Comparison of ENCODE assay signal across 7 mouse cellular contexts in the genomic region with DNA sequence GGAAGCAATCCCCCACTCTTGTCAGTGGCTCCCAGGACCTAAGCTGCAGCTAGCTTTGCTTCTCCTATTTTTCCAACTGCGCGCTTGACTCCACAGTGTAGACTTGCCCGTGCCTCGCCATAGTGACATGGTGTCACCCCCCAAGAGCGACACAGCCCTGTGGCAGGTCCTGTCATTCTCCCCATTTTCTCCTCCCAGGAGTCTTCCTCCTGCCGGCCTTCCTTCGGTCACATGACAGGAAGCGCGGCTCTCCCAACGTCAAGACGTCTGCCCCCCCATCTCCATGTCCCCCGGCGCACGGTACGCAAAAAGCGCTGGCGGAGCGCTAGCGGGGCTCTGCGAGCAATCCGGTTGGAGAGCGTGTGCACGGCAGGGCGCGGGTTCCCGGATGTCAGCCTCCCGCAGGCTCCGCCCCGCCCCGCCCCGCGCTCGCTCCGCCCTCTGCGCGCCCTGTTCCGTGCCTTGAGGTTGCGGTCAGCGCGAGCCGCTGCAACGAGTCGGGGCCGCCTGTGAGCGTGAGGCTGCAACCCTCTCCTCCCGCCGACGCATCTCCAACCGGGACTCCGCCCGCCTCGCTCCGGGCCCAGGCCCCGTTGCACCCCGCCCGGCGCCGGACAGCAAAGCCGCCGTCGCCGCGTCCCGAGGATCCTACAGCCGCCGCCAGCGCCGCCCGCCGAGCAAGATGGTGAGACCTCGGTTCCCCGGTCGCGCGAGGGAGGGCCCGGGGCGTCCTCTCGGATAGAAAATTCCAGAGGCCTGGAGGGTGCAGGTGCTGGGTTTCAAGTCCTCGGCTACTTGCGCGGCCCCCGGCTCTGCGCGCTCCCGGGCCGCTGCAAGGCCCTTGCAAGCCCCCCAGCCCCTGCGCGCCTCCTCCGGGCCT. TPM values are rescaled to one million over a fixed set of nuclear protein-coding genes. Genes with fewer than 3 reads are reported as not detected.
DNase-seq lines count a peak whose midpoint lies in the region; ATAC-seq lines count a peak whose summit lies in the region.

A gene (plus strand): TSS at position 406 of the 880 bp plus-strand sequence.

- whole genome bisulfite sequencing in intestine, embryonic 15.5 days, result under 1% methylated on average over 85 of the region's 89 CpGs
- under 1% methylated on average over 89 of the region's 89 CpGs for WGBS in midbrain, embryonic 10.5 days

- no peaks in the 10 kb centered on the region for H3K9me3 ChIP-seq in intestine, embryonic 15.5 days
- H3K9me3 ChIP-seq in midbrain, embryonic 10.5 days (replicated peaks), result no peaks in the 10 kb centered on the region

- H3K36me3 ChIP-seq in intestine, embryonic 15.5 days, result no peaks in the 10 kb centered on the region
- no peaks in the 10 kb centered on the region for H3K36me3 ChIP-seq in midbrain, embryonic 10.5 days

- no peaks in the 10 kb centered on the region for H3K27me3 ChIP-seq in intestine, embryonic 15.5 days (replicated peaks)
- H3K27me3 ChIP-seq in midbrain, embryonic 10.5 days (ENCODE audit: low read depth, poor library complexity, severe bottlenecking), result no peaks in the 10 kb centered on the region

- intact Hi-C loops in gastrocnemius, postnatal 36 days (cut with DNase I), result loop anchor here (10.0 kb wide), 1 partner anchor 74 kb away; no protein-coding TSS in a partner anchor
- intact Hi-C loops in left cerebral cortex, postnatal 25 days (cut with DNase I), result loop anchor here (1.0 kb wide), 1 partner anchor 52 kb away; a partner anchor contains a TSS

- H3K4me2 ChIP-seq in intestine, embryonic 15.5 days (replicated peaks), result peak within 1 kb of the TSS; percentile 81

- peak within 1 kb of the TSS; percentile 97 for H3K9ac ChIP-seq in intestine, embryonic 15.5 days

- peak within 1 kb of the TSS; percentile 97 for H3K27ac ChIP-seq in intestine, embryonic 15.5 days
- H3K27ac ChIP-seq in midbrain, embryonic 10.5 days (replicated peaks), result peak within 1 kb of the TSS; percentile 97

- DNase-seq in adrenal gland, adult 2 months, result peak; percentile 98
- DNase-seq in embryo, embryonic 11.5 days (ENCODE audit: low read depth, low spot score), result peak; percentile 91
- peak; percentile 94 to 97 for DNase-seq in gastrocnemius, postnatal 36 days
- peak; percentile 96 to 98 for DNase-seq in left cerebral cortex, postnatal 25 days (ENCODE audit: low spot score in 2 of 2)
- DNase-seq in midbrain, embryonic 10.5 days (ENCODE audit: low spot score), result peak; percentile 96
- peak; percentile 97 for DNase-seq in right cerebral cortex, postnatal 4 days

- H3K4me3 ChIP-seq in intestine, embryonic 15.5 days (replicated peaks), result peak within 1 kb of the TSS; percentile 96
- peak within 1 kb of the TSS; percentile 98 for H3K4me3 ChIP-seq in midbrain, embryonic 10.5 days

- peaks cover 15% of the 10 kb centered on the region for H3K4me1 ChIP-seq in intestine, embryonic 15.5 days (replicated peaks)
- H3K4me1 ChIP-seq in midbrain, embryonic 10.5 days, result peaks cover 27% of the 10 kb centered on the region

- peak; percentile 97 for ATAC-seq in intestine, embryonic 15.5 days

RNA-seq across cellular contexts. Expression of the gene that starts here (rescaled TPM):
- 10 to 100 TPM; 90.2 to 94.9 TPM for total RNA-seq in adrenal gland, adult 2 months (2021)
- 268 and 279 TPM in 2 replicates for polyA plus RNA-seq in adrenal gland, adult 2 months (2012; rRNA removed)
- 100 to 1,000 TPM; 146 to 163 TPM for total RNA-seq in gastrocnemius, postnatal 36 days (2021)
- 100 and 111 TPM in 2 replicates for polyA plus RNA-seq in intestine, embryonic 15.5 days (2015; fragmentation: Nextera tagmentation; extraction: Ambion mirVana)
- 100 to 1,000 TPM; 776 to 809 TPM for total RNA-seq in left cerebral cortex, postnatal 25 days (2021)
- polyA plus RNA-seq in midbrain, embryonic 10.5 days (2016; fragmentation: Nextera tagmentation; extraction: Ambion mirVana), result 77.3 and 84.7 TPM in 2 replicates

Comparison
In these comparisons a context has a peak if more than half of its experiments do, and no peak if none do; other contexts are left out.
1. Peak in every context shown above with its lines: DNase-seq, ATAC-seq, H3K4me3 ChIP-seq and H3K27ac ChIP-seq.
2. RNA of the gene that starts here (total RNA-seq): 776 to 809 TPM in left cerebral cortex, postnatal 25 days; 146 to 163 TPM in gastrocnemius, postnatal 36 days and 90.2 to 94.9 TPM in adrenal gland, adult 2 months; every median in the first group is over 4 times any median in the second.